Mouse (Mus musculus) kidney, postnatal 25 days (tissue): Measurements from ENCODE around the gene Fam216a.
A peak's percentile ranks its signal among the peaks of the same experiment; 100 is the strongest.
"Not testable (repeated sequence)": the region's sequence is repeated elsewhere in the genome, so short reads cannot be mapped to it uniquely, and the experiment has no call there.

Experiments
- DNase-seq, 2 experiments: peaks; one replicate each; pipeline ENCODE4 v3.0.0; 2021; ENCODE audit warnings: mixed read lengths in 2 of 2

The Fam216a gene

DNA sequence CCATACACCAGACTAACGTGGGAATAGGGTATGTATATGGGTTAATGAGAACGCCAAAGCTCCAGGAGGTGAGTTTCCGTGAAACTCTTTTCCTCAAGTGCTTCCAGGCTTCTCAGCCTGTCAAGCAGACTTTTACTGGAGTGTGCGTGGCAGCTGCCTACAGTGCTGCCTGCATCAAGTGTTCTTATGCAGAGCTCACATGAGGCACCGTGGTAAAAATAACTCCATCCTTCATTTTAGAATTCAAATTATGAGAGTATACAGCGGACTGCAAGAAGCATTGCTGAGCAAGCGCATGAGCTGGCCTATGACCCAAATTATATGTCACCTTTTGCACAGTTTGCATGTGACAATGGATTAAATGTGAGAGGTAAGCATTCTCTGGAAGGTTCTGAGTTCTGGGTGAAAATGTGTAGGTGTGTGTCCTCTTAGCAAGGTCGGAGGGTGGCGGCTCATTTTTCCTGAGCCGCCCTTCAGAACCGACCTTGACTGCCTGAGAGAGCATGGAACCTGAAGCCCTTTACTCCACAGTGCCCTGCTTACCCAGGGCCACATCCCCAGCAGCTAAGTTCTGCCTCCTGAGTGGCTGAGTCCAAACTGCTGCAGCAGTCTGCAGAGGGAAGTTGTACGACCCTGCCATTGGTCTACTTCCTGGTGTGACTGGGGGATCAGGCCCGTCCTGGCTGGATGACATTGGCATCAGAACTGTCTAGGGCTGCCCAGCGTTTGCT is 52.5 kb downstream of the Fam216a start:
- peak; percentile 41 to 74 for DNase-seq

- DNase-seq = not testable (repeated sequence)
These were observed 53.2 kb downstream of the Fam216a start for GRCm38 (mm10) chr5:122318976-122319375.

DNA sequence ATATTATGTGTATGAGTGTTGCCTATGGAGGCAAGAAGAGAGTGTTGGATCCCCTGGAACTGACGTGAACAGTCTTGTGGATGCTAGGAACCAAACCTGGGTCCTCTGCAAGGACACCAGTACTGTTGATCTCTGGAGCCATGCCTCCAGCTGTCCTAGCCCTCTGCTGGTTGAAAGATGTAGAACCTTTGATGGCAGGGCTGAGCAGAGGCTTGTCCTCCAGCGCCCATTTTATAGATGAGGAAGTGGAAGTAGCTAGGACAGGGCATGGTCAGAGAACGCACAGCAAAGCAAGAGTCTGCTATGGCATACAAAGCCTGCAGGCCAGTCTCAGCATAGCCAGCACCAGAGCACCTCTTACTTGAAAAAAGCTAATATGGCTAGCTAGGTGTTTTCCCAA is 54.1 kb downstream of the Fam216a start:
- peak; percentile 36 to 63 for DNase-seq

DNA sequence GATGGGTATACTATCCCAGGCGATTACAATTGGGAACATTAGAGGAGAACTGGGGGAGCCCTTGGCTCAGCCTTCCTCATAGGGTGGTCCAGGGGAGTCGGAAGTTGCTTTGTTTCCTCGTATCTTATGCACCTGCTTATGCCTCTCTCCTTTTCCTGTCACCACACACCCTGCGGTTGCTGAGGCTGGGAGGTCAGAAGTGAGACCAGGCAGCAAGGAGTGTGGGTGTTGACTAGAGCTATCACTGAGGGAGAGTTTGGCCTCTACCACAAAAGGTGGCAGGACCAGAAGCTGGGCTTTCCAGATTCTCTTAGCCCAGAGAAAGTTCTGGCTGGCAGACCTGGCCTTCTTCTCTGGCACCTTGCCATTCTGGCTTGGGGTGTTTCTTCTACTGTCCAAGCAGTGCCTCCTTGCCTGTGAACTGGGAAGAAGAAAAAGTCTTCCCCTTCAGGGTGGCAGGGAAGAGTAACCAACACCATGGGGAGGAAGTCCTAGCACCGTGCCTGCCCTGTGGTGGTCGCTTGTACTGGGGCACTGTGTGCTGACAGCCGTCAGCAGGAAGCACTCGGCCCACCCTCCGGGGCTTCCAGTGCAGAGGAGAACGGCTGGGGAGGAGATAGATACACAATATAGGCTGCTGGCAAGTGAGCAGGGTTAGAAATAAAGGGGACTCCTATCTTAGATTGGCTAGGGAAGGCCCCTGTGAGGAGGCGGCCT is 54.7 kb downstream of the Fam216a start:
- DNase-seq = peak; percentile 66 to 71

DNA sequence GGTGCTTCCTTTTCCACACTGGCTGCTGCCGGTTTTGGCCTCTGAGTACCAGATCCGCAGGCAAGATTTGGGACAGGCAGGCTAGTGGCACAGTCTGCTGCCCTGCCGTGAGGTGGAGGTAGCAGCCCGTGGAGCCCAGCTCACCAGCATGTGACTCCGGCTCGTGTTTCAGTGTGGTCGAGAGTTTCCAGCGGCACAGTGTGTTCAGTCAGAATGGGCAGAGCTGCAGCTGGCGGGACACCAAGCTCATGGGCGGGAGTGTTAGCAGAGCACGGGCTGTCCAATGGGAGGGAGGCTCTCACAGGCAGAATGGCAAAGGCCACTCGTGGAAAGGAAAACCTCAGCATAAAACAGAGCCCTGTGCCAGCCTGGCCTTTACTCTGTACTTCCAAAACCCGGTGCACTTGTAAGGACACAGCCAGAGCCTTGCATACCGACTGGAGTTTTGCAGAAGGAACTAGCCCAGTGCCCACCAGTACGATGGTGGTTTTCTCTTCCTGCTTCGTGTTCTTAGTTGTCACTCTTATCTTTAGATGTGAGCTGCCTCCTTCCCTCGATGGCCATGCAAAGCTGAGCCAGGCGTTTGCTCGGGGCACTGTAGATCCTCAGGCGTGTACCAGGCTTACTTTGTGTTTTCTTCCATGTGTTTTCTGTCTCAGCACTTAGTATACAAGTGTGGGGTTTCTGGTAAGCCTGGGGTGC is 57.0 kb downstream of the Fam216a start:
- peak; percentile 95 to 99 for DNase-seq
